Mouse (Mus musculus): ENCODE measurements at regions not wholly inside any gene's neighbourhood (a gene's known extent, or its start where the extent isn't known, plus 50 kb on each side); places are given as distances from the start of the nearest gene placed in this dataset.
A peak's percentile ranks its signal among the peaks of the same experiment; 100 is the strongest.
"Not testable (repeated sequence)": the region's sequence is repeated elsewhere in the genome, so short reads cannot be mapped to it uniquely, and the experiment has no call there.

DNA sequence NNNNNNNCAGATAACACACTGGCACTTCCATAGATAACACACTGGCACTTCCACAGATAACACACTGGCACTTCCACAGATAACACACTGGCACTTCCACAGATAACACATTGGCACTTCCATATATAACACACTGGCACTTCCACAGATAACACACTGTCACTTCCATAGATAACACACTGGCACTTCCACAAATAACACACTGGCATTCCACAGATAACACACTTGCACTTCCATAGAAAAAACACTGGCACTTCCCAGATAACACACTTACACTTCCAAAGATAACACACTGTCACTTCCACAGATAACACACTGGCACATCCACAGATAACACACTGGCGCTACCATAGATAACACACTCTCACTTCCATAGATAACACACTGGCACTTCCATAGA, 105.7 kb upstream of the Afdn start:
- DNase-seq (ENCODE audit: low spot score): not testable (repeated sequence)

DNA sequence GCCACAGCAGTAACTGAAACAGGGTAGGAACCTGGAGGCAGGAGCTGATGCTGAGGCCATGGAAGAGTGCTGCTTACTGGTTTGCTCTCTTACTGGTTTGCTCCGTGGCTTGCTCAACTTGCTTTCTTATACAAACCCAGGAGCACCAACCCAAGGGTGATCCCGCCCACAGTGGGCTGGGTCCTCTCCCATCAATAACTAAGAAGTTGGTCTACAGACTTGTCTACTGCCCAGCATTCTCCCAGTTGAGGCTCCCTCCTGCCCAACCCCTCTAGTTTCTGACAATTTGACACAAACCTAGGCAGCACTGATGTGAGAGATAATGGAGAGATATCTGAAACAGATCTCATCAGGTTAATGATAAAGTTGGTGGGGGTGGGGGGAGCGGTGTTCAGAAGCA, 104.3 kb upstream of the Afdn start:
- DNase-seq (ENCODE audit: low spot score): no peak

DNA sequence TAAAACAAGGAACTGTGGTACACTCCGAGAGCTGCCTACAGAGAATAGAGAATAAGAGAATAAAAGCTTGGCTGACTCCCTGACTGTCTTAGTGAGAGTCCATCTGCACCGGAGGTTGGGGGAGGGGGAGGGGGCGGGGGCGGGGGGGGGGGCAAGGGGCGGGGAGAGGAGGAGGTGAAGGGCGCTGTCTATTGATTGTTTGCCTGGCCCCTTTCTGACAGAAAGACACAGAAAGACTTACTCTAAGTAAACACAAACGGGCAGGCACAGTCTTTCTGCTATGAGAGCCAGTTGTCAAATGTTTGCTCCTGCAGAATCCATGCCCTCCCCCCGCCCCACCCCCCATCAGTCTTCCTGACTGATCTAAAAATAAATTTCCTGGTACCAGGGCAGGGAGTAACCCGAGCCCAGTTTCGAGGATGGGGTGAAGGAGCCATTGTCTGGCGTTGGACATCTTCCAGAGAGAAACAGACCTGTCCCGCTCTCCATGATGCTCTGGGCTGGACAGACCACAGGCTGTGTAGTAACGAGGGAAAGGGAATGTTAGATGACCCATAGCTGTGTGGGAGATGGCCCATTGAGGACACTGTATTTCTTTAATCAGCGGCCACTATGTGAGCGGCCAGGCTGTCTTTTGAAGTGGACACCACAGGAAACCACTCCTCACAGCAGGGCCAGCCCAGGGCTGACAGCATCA, 103.7 kb upstream of the Afdn start:
- DNase-seq (ENCODE audit: low spot score): no peak

DNA sequence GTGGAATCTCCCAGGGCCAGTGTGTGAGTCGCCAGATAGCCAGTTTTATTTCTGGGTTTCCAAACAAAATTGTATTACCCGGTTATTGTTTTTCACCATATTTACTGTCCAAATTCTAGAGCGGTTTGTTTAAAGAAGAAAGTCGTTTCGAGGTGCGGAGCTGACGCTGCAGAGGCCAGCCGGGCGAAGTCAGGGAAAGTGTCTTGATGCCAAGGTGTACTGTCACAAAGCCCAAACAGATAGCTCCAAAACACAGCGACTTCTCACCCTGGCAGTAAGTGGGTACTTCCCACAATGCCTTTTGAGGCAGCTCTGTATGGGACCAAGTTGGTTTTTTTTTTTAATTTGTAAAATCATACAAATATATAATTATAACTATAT, 103.2 kb upstream of the Afdn start:
- DNase-seq (ENCODE audit: low spot score): no peak

DNA sequence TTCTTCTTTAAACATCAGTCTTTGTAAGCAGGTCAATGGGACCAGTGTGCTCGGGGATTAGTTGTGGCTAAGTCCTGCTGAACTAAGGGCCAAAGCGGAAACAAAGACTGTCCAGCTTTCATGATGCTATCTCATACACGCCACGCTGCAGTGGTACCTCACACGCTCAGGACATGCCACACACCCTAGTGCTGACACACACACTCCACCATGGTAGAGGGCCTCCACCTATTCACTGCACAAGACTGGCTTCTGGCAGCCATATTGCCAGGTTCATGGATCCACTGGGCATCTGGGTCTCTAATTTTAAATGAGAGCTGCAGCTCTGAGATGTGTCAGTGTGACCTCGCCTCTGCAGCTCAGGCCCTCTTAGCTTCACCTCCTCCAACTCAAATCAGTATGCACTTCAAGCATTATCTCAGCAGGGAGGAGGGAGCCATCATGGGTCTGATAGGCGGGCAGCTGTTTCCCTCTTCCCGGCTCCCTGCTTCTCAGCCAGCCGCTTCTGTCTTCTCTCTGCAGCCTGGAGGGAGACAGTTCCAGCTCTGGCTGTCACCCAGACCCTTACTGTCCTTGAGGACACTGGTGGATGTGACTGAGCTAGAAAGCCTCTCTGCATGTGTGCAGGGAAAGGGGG, 102.6 kb upstream of the Afdn start:
- no peak for DNase-seq (ENCODE audit: low spot score)

DNA sequence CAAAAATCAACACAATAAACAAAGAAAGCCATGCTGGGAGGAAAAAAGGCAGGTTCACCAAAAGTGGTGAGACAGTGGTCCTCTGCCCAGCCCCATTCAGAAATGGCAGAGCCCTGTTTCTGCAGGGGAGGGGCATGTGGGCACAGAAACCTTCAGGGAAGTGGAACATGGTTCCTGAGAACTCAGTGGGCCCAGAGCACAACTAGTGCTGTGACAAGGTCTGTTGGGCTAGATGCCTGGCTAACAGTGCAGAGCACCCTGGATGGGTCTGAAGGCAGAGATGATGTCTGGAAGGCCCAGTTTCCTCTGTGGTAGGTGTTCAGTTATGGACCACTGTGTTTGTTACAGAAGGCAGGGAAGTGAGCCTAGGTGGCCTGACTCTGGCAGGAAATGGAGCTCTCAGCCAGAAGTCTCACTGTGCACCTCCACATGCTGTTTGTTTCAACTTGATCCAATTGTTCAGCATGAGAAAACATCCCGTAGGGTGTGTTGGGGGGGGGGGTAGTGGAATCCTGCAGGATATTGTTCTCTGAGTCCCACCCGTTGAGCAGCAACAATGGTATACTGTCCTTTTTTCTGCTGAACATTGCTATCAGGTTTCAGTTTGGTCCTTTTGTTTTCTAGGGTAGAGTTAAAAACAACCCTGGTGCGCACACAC, 101.9 kb upstream of the Afdn start:
- no peak for DNase-seq (ENCODE audit: low spot score)

DNA sequence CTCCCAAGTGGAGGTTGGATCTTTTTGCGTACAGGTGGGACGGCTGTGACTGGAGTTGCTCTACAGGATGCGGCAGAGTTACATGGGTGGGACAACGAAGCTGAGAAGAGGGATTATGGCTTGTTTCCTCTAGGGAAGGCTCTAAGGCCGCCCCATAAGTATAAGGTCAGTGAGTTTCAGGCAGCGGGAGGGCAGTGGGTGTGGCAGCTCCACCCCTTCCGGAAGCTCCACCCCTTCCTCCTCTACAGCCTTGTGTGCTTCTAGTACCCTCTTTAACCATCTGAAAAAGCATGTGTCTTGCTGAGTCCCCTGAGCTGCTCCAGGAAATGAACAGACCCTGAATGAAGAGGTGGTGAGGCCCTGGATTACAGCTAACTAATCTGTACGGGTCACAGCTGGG, 101.2 kb upstream of the Afdn start:
- peak; percentile 23 for DNase-seq (ENCODE audit: low spot score)

DNA sequence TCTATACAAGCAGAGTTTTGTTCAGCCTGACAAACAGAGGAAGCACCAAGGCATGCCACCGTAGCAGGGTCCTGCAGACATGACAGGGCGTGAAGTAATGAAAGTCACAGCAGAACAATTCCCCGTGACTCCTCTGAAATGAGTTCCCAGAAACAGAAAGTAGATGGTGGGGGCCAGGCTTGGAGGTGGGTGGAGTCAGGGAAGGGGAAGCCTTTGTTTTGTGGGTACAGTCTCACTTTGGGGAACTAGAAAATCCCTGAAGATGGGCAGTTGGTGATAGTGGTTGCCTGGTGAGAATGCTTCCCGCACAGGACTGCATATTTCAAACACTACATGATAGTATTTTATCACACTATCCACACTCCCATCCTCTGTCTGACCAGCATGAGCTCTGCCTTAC, 100.4 kb upstream of the Afdn start:
- no peak for DNase-seq (ENCODE audit: low spot score)

DNA sequence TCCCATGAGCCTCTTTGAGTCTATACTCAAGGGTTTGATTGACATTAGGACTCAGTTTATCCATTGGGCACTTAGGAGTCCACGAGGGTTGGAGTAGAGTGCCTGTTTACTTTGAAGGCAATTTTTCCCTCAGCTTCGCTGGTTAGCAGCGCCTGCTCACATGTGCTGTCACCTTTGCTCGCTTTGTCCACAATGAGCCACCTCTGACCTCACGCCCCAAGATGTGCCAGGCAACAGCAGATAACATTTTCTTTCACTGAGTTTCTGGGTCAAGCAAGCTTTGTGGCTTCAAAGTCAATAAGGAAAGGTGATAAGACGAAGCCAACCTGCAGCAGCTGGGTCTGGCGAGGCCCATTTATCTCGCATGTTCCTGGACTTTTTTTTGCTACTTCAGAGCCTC, 99.3 kb upstream of the Afdn start:
- DNase-seq (ENCODE audit: low spot score): no peak

DNA sequence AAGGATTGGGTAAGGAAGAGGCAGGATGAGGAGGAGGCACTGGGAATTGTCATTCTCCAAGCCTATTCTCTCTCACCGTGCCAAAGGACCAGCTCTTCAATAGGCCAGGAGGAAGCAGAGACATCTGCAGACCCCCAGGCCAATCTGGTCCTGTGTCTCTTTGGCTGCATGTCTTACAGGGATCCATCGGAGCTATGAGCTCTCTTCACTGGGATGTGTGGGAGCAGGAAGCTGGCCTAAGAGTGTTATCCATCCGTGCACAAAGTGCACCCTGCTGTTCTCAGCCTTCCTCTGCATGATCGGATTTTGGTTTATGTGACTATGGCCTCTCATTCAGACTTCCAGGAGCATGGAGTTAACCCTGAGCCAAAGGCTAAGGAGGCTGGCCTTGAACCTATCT, 98.2 kb upstream of the Afdn start:
- no peak for DNase-seq (ENCODE audit: low spot score)

Measured in T-cell, adult 2 months (primary cell).